8 mouse cellular contexts compared by ENCODE assay signal in genomic region chr6:136808631-136809046, GRCm38 (mm10). TPM values are rescaled to one million over a fixed set of nuclear protein-coding genes. Genes with fewer than 3 reads are reported as not detected.
DNase-seq lines count a peak whose midpoint lies in the region; ATAC-seq and TF ChIP-seq lines count a peak whose summit lies in the region.

No protein-coding gene starts in this region.

- no peaks in the 10 kb centered on the region for H3K27me3 ChIP-seq in forebrain, embryonic 10.5 days (ENCODE audit: poor library complexity, severe bottlenecking)
- no peaks in the 10 kb centered on the region for H3K27me3 ChIP-seq in hindbrain, embryonic 13.5 days
- no peaks in the 10 kb centered on the region for H3K27me3 ChIP-seq in liver, embryonic 13.5 days
- H3K27me3 ChIP-seq in myocyte (ENCODE audit: control insufficient read depth, insufficient read depth, insufficient read length): no peaks in the 10 kb centered on the region

- no peak for TF ChIP-seq POLR2A in myocyte (IDR thresholded peaks at IDR 0.05; ENCODE audit: insufficient read length, low read depth)

- no peak; the same call in none of the 2 replicates for ATAC-seq in hindbrain, embryonic 13.5 days (ENCODE audit: low FRiP score)
- ATAC-seq in liver, embryonic 13.5 days (ENCODE audit: low read depth): peak; percentile 15

- H3K4me2 ChIP-seq in hindbrain, embryonic 13.5 days: peak overlapping the region; percentile 99
- H3K4me2 ChIP-seq in liver, embryonic 13.5 days: peak overlapping the region; percentile 93
- peak overlapping the region; percentile 82 for H3K4me2 ChIP-seq in myocyte (ENCODE audit: low read depth)

- H3ac ChIP-seq in myocyte (ENCODE audit: control insufficient read depth, insufficient read length): peak overlapping the region; percentile 53

- H3K4me1 ChIP-seq in forebrain, embryonic 10.5 days: peaks cover 33% of the 10 kb centered on the region
- peaks cover 29% of the 10 kb centered on the region for H3K4me1 ChIP-seq in hindbrain, embryonic 13.5 days (replicated peaks)
- H3K4me1 ChIP-seq in liver, embryonic 13.5 days (replicated peaks): peaks cover 55% of the 10 kb centered on the region

- DNase-seq in kidney, adult 9 months: peak; percentile 57
- no peak for DNase-seq in kidney, postnatal 14 days
- DNase-seq in NIH3T3 (ENCODE audit: low read depth): peak; percentile 53
- DNase-seq in forebrain, embryonic 10.5 days (ENCODE audit: extremely low spot score, low spot score): peak; percentile 32
- peak; percentile 42 for DNase-seq in liver, embryonic 13.5 days
- peak; percentile 48 for DNase-seq in thymus, postnatal 25 days

- peaks cover 38% of the 10 kb centered on the region for H3K36me3 ChIP-seq in forebrain, embryonic 10.5 days (replicated peaks)
- peaks cover 18% of the 10 kb centered on the region for H3K36me3 ChIP-seq in hindbrain, embryonic 13.5 days
- peaks cover 39% of the 10 kb centered on the region for H3K36me3 ChIP-seq in liver, embryonic 13.5 days
- peaks cover 6% of the 10 kb centered on the region for H3K36me3 ChIP-seq in myocyte (ENCODE audit: control insufficient read depth, insufficient read depth)

- H3K9me3 ChIP-seq in forebrain, embryonic 10.5 days: no peaks in the 10 kb centered on the region
- H3K9me3 ChIP-seq in hindbrain, embryonic 13.5 days: no peaks in the 10 kb centered on the region
- H3K9me3 ChIP-seq in liver, embryonic 13.5 days (replicated peaks): no peaks in the 10 kb centered on the region

- peak overlapping the region; percentile 87 for H3K4me3 ChIP-seq in forebrain, embryonic 10.5 days
- peak overlapping the region; percentile 78 for H3K4me3 ChIP-seq in hindbrain, embryonic 13.5 days
- peak overlapping the region; percentile 94 for H3K4me3 ChIP-seq in liver, embryonic 13.5 days (replicated peaks)
- peak overlapping the region; percentile 72 for H3K4me3 ChIP-seq in myocyte

- peak overlapping the region; percentile 84 for H3K9ac ChIP-seq in hindbrain, embryonic 13.5 days
- H3K9ac ChIP-seq in liver, embryonic 13.5 days: peak overlapping the region; percentile 97

- WGBS in forebrain, embryonic 10.5 days: under 1% methylated on average over 28 of the region's 28 CpGs
- WGBS in hindbrain, embryonic 13.5 days: under 1% methylated on average over 28 of the region's 28 CpGs
- under 1% methylated on average over 28 of the region's 28 CpGs for WGBS in liver, embryonic 13.5 days (ENCODE audit: insufficient replicate concordance)

- peak overlapping the region; percentile 88 for H3K27ac ChIP-seq in forebrain, embryonic 10.5 days
- H3K27ac ChIP-seq in hindbrain, embryonic 13.5 days: peak overlapping the region; percentile 58; the same call in 1 of the 2 replicates
- H3K27ac ChIP-seq in liver, embryonic 13.5 days: peak overlapping the region; percentile 91

- H3K79me2 ChIP-seq in myocyte (ENCODE audit: control insufficient read depth, insufficient read depth): peaks cover 18% of the 10 kb centered on the region

TF ChIP-seq in myocyte, 11 proteins besides CTCF, POLR2A, EP300 and RAD21:
- TF ChIP-seq CEBPB (IDR thresholded peaks at IDR 0.05; ENCODE audit: insufficient read depth, poor library complexity, severe bottlenecking) (no peak), POLR2AphosphoS2 (IDR thresholded peaks at IDR 0.05; ENCODE audit: insufficient read length, low read depth) (no peak), TCF3 (IDR thresholded peaks at IDR 0.05; ENCODE audit: insufficient read length, low read depth) (no peak), MYOG (IDR thresholded peaks at IDR 0.05; ENCODE audit: control insufficient read depth in 1 of 3, insufficient read depth in 1 of 3, insufficient read length in 2 of 3, low read depth in 2 of 3) (no peak), SRF (IDR thresholded peaks at IDR 0.05; ENCODE audit: control insufficient read depth, insufficient read length, low read depth) (no peak)

RNA-seq across cellular contexts. Expression of gene H2afj, which starts 0.6 kb away (rescaled TPM):
- 101 and 103 TPM in 2 replicates for polyA plus RNA-seq in forebrain, embryonic 10.5 days (2016; fragmentation: Nextera tagmentation; extraction: Ambion mirVana)
- polyA plus RNA-seq in hindbrain, embryonic 13.5 days (2015; fragmentation: Nextera tagmentation; extraction: Ambion mirVana): 116 and 125 TPM in 2 replicates
- polyA plus RNA-seq in liver, embryonic 13.5 days (2015; fragmentation: Nextera tagmentation; extraction: Ambion mirVana): 167 and 177 TPM in 2 replicates
- polyA plus RNA-seq in myocyte (2012; fragmentation: generic; extraction: Trizol): 254 TPM

RNA-seq across cellular contexts. Expression of gene Hist4h4, which starts 4.4 kb away (rescaled TPM):
- polyA plus RNA-seq in forebrain, embryonic 10.5 days (2016; fragmentation: Nextera tagmentation; extraction: Ambion mirVana): 0.38 and 0.49 TPM in 2 replicates
- polyA plus RNA-seq in hindbrain, embryonic 13.5 days (2015; fragmentation: Nextera tagmentation; extraction: Ambion mirVana): 0.65 and 0.90 TPM in 2 replicates
- polyA plus RNA-seq in liver, embryonic 13.5 days (2015; fragmentation: Nextera tagmentation; extraction: Ambion mirVana): 1.3 and 1.5 TPM in 2 replicates
- 0.31 TPM for polyA plus RNA-seq in myocyte (2012; fragmentation: generic; extraction: Trizol)

RNA-seq across cellular contexts. Expression of gene BC049715, which starts 18.8 kb away (rescaled TPM):
- polyA plus RNA-seq in forebrain, embryonic 10.5 days (2016; fragmentation: Nextera tagmentation; extraction: Ambion mirVana): 1.7 and 1.9 TPM in 2 replicates
- polyA plus RNA-seq in hindbrain, embryonic 13.5 days (2015; fragmentation: Nextera tagmentation; extraction: Ambion mirVana): 1.5 and 2.8 TPM in 2 replicates
- 1.2 and 2.4 TPM in 2 replicates for polyA plus RNA-seq in liver, embryonic 13.5 days (2015; fragmentation: Nextera tagmentation; extraction: Ambion mirVana)
- polyA plus RNA-seq in myocyte (2012; fragmentation: generic; extraction: Trizol): 0.10 TPM

RNA-seq across cellular contexts. Expression of gene Wbp11, which starts 19.4 kb away (rescaled TPM):
- 166 and 170 TPM in 2 replicates for polyA plus RNA-seq in forebrain, embryonic 10.5 days (2016; fragmentation: Nextera tagmentation; extraction: Ambion mirVana)
- 80.1 and 82.5 TPM in 2 replicates for polyA plus RNA-seq in hindbrain, embryonic 13.5 days (2015; fragmentation: Nextera tagmentation; extraction: Ambion mirVana)
- 62.5 and 80.2 TPM in 2 replicates for polyA plus RNA-seq in liver, embryonic 13.5 days (2015; fragmentation: Nextera tagmentation; extraction: Ambion mirVana)
- polyA plus RNA-seq in myocyte (2012; fragmentation: generic; extraction: Trizol): 44.6 TPM

RNA-seq across cellular contexts. Expression of gene Smco3, which starts 26.6 kb away (rescaled TPM):
- polyA plus RNA-seq in forebrain, embryonic 10.5 days (2016; fragmentation: Nextera tagmentation; extraction: Ambion mirVana): not detected in 2 replicates
- 0.19 and 0.66 TPM in 2 replicates for polyA plus RNA-seq in hindbrain, embryonic 13.5 days (2015; fragmentation: Nextera tagmentation; extraction: Ambion mirVana)
- polyA plus RNA-seq in liver, embryonic 13.5 days (2015; fragmentation: Nextera tagmentation; extraction: Ambion mirVana): not detected in 2 replicates
- polyA plus RNA-seq in myocyte (2012; fragmentation: generic; extraction: Trizol): 0.12 TPM
